Mouse (Mus musculus) midbrain, embryonic 15.5 days (tissue): Measurements from ENCODE around the gene Mrgprb2. TPM values are rescaled to one million over a fixed set of nuclear protein-coding genes. Genes with fewer than 3 reads are reported as not detected.

Experiments
- ATAC-seq: fragments of 200-750 bp; cut with Nextera tagmentation; replicated peaks from 2 replicates; pipeline ENCODE4 v1.8.0; 2017; ENCODE audit warnings: moderate TSS enrichment
- H3K27ac ChIP-seq: fragments of 300-500 bp; sonication (generic); 2 replicates; pipeline ENCODE4 v1.5.1; 2015; ENCODE audit warnings: mild to moderate bottlenecking, inconsistent platforms
- H3K27me3 ChIP-seq: fragments of 300-500 bp; sonication (generic); replicated peaks from 2 replicates; pipeline ENCODE4 v1.6.1; 2015; ENCODE audit warnings: inconsistent platforms
- H3K36me3 ChIP-seq: fragments of 300-500 bp; sonication (generic); replicated peaks from 2 replicates; pipeline ENCODE4 v1.6.1; 2015; ENCODE audit warnings: inconsistent platforms
- H3K4me1 ChIP-seq: fragments of 300-500 bp; sonication (generic); 2 replicates; pipeline ENCODE4 v1.6.1; 2015; ENCODE audit warnings: inconsistent platforms
- H3K4me2 ChIP-seq: fragments of 300-500 bp; sonication (generic); 2 replicates; pipeline ENCODE4 v1.6.1; 2015; ENCODE audit warnings: inconsistent platforms, mild to moderate bottlenecking, moderate library complexity
- H3K4me3 ChIP-seq: fragments of 300-500 bp; sonication (generic); 2 replicates; pipeline ENCODE4 v1.5.1; 2015; ENCODE audit warnings: mild to moderate bottlenecking, inconsistent platforms
- H3K9ac ChIP-seq: fragments of 300-500 bp; sonication (generic); 2 replicates; pipeline ENCODE4 v1.6.1; 2015; ENCODE audit warnings: mild to moderate bottlenecking, inconsistent platforms
- H3K9me3 ChIP-seq: fragments of 300-500 bp; sonication (generic); 2 replicates; pipeline ENCODE4 v1.6.1; 2016; ENCODE audit warnings: inconsistent platforms
- polyA plus RNA-seq: library from polyadenylated mRNA; unstranded; fragments of >200 nt; fragmentation: Nextera tagmentation; extraction: Ambion mirVana; gene quantifications from 2 replicates; pipeline ENCODE4 v1.2.1, GENCODE M21; 2015

The Mrgprb2 gene
- not detected in 2 replicates for polyA plus RNA-seq

GRCm38 (mm10) chr7:48557986-48558385 lies at the start of gene Mrgprb2:
TSS of gene Mrgprb2 (minus strand) at chr7:48558086.
- Histone ChIP-seq H3K27ac (no peak within 1 kb of the TSS), H3K36me3 (no peaks in the 10 kb centered on the region), H3K27me3 (no peaks in the 10 kb centered on the region), H3K4me2 (no peak within 1 kb of the TSS), H3K4me3 (no peak within 1 kb of the TSS), H3K9ac (no peak within 1 kb of the TSS), H3K4me1 (no peaks in the 10 kb centered on the region), H3K9me3 (no peaks in the 10 kb centered on the region; the same call in 1 of the 2 replicates)
- ATAC-seq: no peak

Other genes starting within 250 kb of the Mrgprb2 start
- not detected in 2 replicates for gene Mrgprb8, start 169.6 kb downstream of the Mrgprb2 start, polyA plus RNA-seq
- not detected in 2 replicates for gene Mrgprb1, start 101.7 kb downstream of the Mrgprb2 start, polyA plus RNA-seq
- not detected in 2 replicates for gene Mrgprx2, start 58.8 kb downstream of the Mrgprb2 start, polyA plus RNA-seq
- gene Mrgprb3, start 85.7 kb upstream of the Mrgprb2 start, polyA plus RNA-seq: not detected in 2 replicates
- gene Zdhhc13, start 230.9 kb upstream of the Mrgprb2 start, polyA plus RNA-seq: 36.5 and 38.7 TPM in 2 replicates